Mouse (Mus musculus) lung, adult 18-20 months (tissue): ENCODE data around the gene Prph.
"Not testable (repeated sequence)": the region's sequence is repeated elsewhere in the genome, so short reads cannot be mapped to it uniquely, and the experiment has no call there.

ENCODE experiments used
- DNase-seq, 2 experiments: peaks; one replicate each; pipeline ENCODE4 v3.0.0; 2022; ENCODE audit warnings: mixed read lengths in 2 of 2

The Prph gene

GRCm38 (mm10) chr15:99033498-99034270, 21.3 kb upstream of the Prph start:
- no peak for DNase-seq

DNA sequence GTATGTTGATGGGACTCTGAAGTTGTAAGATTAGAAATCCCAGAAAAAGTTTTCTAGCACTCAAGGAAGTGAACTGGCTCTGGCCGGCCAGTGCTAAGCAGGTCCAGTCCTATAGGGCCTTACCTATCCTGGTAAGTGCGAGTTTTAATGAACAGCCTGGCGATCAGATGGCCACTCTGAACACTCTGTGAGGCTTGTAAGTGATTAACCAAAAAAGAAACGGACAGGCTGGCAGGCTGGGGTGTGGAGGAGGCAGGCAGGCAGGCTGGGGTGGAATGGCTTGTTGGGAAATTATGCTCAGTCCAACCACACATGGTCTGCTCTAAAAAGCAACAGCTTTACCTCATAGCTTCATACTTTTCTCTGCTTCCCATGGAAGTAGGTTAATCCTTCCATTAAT, 19.5 kb upstream of the Prph start:
- DNase-seq: no peak

DNA sequence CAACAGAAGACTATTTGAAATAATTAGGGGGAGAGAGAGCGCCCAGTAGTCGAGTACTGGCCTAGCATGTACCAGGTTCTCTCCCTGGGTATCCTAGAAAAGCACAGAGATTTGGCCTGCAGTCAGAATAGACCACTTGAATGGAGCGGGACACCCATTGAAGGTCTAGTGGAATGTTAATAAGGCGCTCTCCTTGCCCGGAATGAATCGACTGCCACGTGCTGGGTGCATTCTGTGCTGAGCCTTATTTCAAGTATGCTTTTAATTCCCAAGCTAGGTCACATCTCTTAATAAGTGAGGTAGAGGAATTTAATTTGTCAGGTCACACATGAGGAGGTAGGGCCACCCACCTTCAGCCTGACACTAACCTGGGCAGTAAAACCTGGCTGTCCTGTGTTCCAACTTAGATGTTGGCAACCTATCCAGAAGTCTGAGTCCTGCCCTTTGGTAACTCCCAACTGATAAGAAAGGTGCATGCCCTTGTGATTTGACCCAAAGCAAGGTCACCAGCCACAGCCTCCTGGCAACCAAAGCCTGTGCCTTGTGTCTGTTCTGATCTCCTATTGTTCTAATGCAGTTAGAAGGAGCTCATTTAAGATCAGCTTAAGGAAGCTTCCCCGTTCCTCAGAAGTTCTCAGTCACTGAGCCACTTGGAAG, 18.6 kb upstream of the Prph start:
- DNase-seq: peak; percentile 70 to 71

GRCm38 (mm10) chr15:99038025-99038424, 16.9 kb upstream of the Prph start:
- DNase-seq: no peak

DNA sequence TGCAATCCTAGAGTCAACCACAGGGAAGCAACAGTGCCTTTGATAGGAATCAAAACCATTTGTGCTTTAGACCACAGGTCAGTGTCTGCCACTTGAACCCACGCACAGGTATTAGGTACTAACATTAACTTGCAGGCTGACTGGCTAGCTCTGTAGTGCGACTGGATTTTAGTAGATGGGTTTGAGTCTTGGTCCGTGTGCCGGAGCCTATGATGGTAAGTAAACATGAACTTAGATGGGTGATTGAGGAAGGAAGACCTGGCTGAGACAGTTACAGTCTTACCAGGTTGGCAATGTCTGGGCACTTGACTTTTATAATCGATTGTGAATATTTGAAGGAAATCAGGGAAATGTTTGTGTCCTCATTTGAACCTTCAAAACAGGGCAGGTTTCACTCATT, 16.2 kb upstream of the Prph start:
- DNase-seq: no peak

GRCm38 (mm10) chr15:99039306-99039705, 15.7 kb upstream of the Prph start:
- no peak for DNase-seq

GRCm38 (mm10) chr15:99039996-99040919, 14.7 kb upstream of the Prph start:
- peak in 1 of 2 experiments; percentile 39 for DNase-seq

GRCm38 (mm10) chr15:99040920-99041856, 13.8 kb upstream of the Prph start:
- DNase-seq: no peak

DNA sequence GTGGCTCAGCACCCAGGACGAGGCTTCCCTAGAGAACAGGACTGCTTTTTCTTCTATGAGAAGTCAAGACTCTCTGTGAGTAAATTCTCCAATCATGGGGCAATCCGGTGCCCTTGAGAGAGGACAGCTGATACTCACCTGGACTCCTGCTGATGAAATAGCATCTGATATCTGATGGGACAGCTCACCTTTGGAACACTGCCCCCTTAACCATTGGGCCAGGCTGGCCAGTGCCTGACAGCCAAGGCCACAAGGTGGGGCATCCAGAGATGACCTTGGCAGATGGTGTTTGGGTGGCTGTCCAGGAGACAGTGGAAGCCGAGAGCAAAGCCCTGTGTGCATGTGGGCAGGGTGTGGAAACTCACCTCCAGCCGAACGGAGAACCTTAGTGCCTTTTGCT, 12.6 kb upstream of the Prph start:
- no peak for DNase-seq

GRCm38 (mm10) chr15:99044854-99045253, 10.1 kb upstream of the Prph start:
- peak in 1 of 2 experiments; percentile 46 for DNase-seq

- not testable (repeated sequence) for DNase-seq
These were observed 9.2 kb upstream of the Prph start for GRCm38 (mm10) chr15:99045734-99046133.

GRCm38 (mm10) chr15:99049473-99050253, 5.3 kb upstream of the Prph start:
- peak; percentile 50 to 51 for DNase-seq

DNA sequence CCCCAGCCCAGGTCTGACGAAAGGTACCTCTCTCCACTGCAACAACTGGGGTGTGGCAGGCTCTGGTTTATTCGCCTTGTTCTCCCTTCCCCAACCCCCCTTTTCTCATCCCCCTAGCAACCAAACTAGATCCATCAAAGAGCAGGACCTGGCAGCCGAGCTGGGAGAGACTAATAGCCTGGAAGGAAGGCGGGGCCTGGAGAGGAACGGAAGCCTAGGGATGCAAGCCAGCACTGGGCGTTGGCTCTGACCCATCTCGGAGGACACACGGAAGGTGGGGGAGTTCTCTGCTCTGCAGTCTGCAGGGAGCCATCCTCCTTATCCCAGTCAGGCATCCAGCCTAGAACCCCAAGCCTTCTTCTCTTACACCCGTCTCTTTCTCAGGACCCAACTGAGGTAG, 1.6 kb upstream of the Prph start:
- peak in 1 of 2 experiments; percentile 15 for DNase-seq

DNA sequence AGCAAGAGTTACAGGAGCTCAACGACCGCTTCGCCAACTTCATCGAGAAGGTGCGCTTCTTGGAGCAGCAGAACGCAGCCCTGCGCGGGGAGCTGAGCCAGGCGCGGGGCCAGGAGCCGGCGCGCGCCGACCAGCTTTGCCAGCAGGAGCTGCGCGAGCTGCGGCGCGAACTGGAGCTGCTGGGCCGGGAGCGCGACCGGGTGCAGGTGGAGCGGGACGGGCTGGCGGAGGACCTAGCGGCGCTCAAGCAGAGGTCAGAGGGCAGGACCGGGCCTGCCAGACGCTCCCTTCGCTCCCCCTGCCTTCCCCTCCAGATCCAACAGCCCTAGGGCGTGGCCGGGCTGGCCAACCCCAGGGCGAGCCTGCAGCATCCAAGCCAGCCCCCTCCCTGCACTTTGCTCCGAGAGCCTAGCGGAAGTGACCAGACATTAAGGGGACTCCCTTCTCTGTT, 562 bp downstream of the Prph start:
- no peak for DNase-seq

DNA sequence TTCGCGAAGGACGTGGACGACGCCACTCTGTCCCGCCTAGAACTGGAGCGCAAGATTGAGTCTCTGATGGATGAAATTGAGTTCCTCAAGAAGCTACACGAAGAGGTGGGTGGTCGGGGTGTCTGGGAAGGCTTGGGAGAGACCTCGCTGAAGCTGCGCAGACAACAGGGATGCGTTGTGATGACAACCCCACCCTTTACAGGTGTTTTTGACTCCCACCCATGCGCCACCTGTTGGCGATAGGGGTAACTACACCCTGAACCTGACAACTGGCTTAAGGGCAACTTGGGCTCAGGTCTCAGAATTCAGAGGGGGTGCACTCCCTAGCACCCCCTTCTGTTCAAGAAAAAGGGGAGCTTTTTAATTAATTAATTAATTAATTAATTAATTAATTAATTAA, 1.4 kb downstream of the Prph start:
- DNase-seq: peak in 1 of 2 experiments; percentile 27

DNA sequence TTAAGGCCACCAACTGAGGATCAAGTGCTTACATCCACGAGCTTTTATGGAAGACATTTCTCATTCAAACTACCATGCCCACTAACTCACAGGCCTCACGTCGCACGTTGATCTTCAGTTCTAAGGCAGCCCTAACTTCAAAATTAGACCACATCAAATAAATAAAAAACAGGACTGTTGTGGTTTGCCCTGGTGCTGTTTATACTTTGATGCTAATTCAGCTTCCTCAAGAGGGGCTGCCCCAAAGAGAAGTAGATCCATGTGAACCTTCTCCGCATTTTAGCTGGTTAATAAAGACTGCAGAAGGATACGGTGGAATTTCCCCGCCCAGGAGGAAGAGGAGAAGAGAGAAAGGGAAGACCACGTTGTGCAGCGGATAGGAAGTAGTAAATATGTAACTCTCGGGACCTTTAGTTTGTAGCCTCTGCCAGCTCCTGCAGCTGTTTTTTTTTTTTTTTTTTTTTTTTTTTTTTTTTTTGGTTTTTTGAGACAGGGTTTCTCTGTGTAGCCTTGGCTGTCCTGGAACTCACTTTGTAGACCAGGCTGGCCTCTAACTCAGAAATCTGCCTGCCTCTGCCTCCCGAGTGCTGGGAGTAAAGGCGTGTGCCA, 10.7 kb downstream of the Prph start:
- no peak for DNase-seq

GRCm38 (mm10) chr15:99071988-99072387, 17.0 kb downstream of the Prph start:
- no peak for DNase-seq

DNA sequence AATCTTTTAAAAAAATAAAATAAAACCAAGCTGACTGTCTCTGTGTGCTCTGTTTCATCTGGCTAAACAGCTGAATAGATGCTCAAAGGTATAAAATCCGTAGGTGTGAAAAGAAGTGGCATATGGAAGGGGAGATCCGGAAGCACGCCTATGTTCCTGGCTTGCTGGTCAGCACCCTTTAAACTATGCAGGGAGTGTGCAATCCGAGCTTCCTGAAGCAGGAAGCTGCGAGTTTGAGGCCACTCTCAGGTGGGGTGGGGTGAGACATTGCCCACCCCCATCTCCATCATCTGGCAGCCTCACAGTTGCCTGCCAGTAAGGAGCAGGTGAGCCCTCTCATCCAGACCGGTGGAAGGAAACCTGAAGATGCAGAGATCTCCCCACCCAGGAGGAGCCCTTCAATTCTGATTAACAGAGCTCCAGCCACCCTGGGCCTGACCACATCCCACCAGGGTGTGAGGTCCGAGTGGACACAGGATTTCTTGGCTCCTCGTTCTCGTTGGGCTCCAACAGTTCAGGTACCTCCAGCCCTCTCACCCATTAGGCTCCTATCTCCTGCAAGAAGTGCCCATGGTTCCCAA, 19.1 kb downstream of the Prph start, which contains the start of gene Troap:
TSS of gene Troap (plus strand) at position 557 of the 581 bp plus-strand sequence.
- DNase-seq: no peak

- DNase-seq: peak; percentile 97 to 98
These were observed 19.8 kb downstream of the Prph start for GRCm38 (mm10) chr15:99074600-99075333.
